Mouse (Mus musculus) lung, postnatal 14 days (tissue): ENCODE results near the gene Clmn.

Experiments
- DNase-seq: peaks from one replicate; pipeline ENCODE4 v3.0.0; 2021

Gene Clmn

GRCm38 (mm10) chr12:104876053-104876452 is 11.2 kb upstream of the Clmn start:
- no peak for DNase-seq

GRCm38 (mm10) chr12:104871987-104872386 is 7.1 kb upstream of the Clmn start:
- DNase-seq: no peak

GRCm38 (mm10) chr12:104869737-104870136 is 4.9 kb upstream of the Clmn start:
- no peak for DNase-seq

- DNase-seq: no peak
Observed at GRCm38 (mm10) chr12:104868430-104868829, 3.6 kb upstream of the Clmn start.

- DNase-seq: peak; percentile 42
Observed at GRCm38 (mm10) chr12:104867851-104868250, 3.0 kb upstream of the Clmn start.

- DNase-seq: no peak
Observed at GRCm38 (mm10) chr12:104865166-104865535, 275 bp upstream of the Clmn start.

- DNase-seq: peak; percentile 43
Observed at GRCm38 (mm10) chr12:104863653-104864052, 1.2 kb downstream of the Clmn start.

GRCm38 (mm10) chr12:104859140-104859539 is 5.7 kb downstream of the Clmn start:
- DNase-seq: no peak

GRCm38 (mm10) chr12:104858732-104859131 is 6.1 kb downstream of the Clmn start:
- DNase-seq: no peak

- no peak for DNase-seq
Observed at GRCm38 (mm10) chr12:104857614-104858013, 7.3 kb downstream of the Clmn start.

- DNase-seq: no peak
Observed at GRCm38 (mm10) chr12:104856540-104856939, 8.3 kb downstream of the Clmn start.

GRCm38 (mm10) chr12:104855548-104855947 is 9.3 kb downstream of the Clmn start:
- no peak for DNase-seq

GRCm38 (mm10) chr12:104854826-104855225 is 10.1 kb downstream of the Clmn start:
- no peak for DNase-seq

GRCm38 (mm10) chr12:104853374-104853773 is 11.5 kb downstream of the Clmn start:
- DNase-seq: no peak

- peak; percentile 57 for DNase-seq
Observed at GRCm38 (mm10) chr12:104851711-104852508, 13.0 kb downstream of the Clmn start.

GRCm38 (mm10) chr12:104850119-104850518 is 14.8 kb downstream of the Clmn start:
- no peak for DNase-seq

GRCm38 (mm10) chr12:104848667-104849066 is 16.2 kb downstream of the Clmn start:
- DNase-seq: no peak

- DNase-seq: no peak
Observed at GRCm38 (mm10) chr12:104847227-104847626, 17.6 kb downstream of the Clmn start.

- peak; percentile 54 for DNase-seq
Observed at GRCm38 (mm10) chr12:104845707-104846106, 19.2 kb downstream of the Clmn start.

- no peak for DNase-seq
Observed at GRCm38 (mm10) chr12:104844989-104845388, 19.9 kb downstream of the Clmn start.

GRCm38 (mm10) chr12:104844279-104844678 is 20.6 kb downstream of the Clmn start:
- no peak for DNase-seq

GRCm38 (mm10) chr12:104841256-104841655 is 23.6 kb downstream of the Clmn start:
- DNase-seq: no peak

- peak; percentile 34 for DNase-seq
Observed at GRCm38 (mm10) chr12:104838987-104839386, 25.9 kb downstream of the Clmn start.

GRCm38 (mm10) chr12:104838462-104838861 is 26.4 kb downstream of the Clmn start:
- DNase-seq: no peak

- DNase-seq: no peak
Observed at GRCm38 (mm10) chr12:104837957-104838401, 26.9 kb downstream of the Clmn start.
